Mouse (Mus musculus): Measurements from ENCODE around the gene Sardh.

- no peak for TF ChIP-seq GATA1 (IDR thresholded peaks at IDR 0.05; ENCODE audit: low read length)
- no peak for TF ChIP-seq TAL1 (IDR thresholded peaks at IDR 0.05; ENCODE audit: low read length)
These were observed 47.6 kb downstream of the Sardh start for GRCm38 (mm10) chr2:27200586-27200985.
